17 mouse cellular contexts compared by ENCODE assay signal in the genomic region with DNA sequence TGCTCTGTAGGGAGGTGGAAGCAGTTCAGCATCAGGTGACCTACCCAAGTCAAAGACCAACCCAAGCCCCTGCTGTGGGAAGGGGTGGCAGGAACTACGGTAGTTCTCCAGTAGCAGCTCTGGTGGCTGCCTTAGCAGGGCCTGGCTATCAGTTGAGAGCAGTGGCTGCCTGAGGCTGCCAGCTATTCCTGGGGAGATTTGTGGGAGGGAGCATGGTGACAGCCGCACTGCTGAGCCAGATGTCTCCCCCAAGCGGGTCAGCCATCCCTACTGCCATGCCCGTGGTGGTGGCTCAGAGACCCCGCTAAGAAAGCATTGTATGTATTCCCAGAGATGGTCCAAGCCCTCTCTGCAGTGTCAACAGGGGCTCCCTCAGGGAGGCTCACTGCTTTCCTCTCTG.
"Had no signal": no experiment of that assay in that cellular context is flagged by ENCODE, and none has a peak within 500 bp of the region (broad histone marks: within the 10 kb centered on the region; RNA-seq: fewer than 3 reads in every experiment).

No protein-coding gene starts in this region.

- H3K4me1 ChIP-seq: kidney, embryonic 15.5 days; limb, embryonic 12.5 days; lung, embryonic 15.5 days; midbrain, embryonic 15.5 days; stomach, embryonic 15.5 days had no signal

- DNase-seq: kidney, adult 2 months; kidney, postnatal 14 days; layer of hippocampus, adult 9-11 months; layer of hippocampus, postnatal 36 days; retina, postnatal 1 day; right cerebral cortex, postnatal 4 days; spleen, adult 18-20 months; thymus, adult 2 months; thymus, postnatal 25 days had no signal

- H3K4me3 ChIP-seq: kidney, embryonic 15.5 days; limb, embryonic 12.5 days; lung, embryonic 15.5 days; midbrain, embryonic 10.5 days; midbrain, embryonic 15.5 days; neural tube, embryonic 13.5 days; stomach, embryonic 15.5 days had no signal

- H3K27ac ChIP-seq: kidney, embryonic 15.5 days; limb, embryonic 12.5 days; lung, embryonic 15.5 days; midbrain, embryonic 10.5 days; midbrain, embryonic 15.5 days; neural tube, embryonic 13.5 days; stomach, embryonic 15.5 days had no signal

- H3K4me2 ChIP-seq: kidney, embryonic 15.5 days; limb, embryonic 12.5 days; lung, embryonic 15.5 days; midbrain, embryonic 15.5 days; neural tube, embryonic 13.5 days; stomach, embryonic 15.5 days had no signal

- H3K27me3 ChIP-seq: kidney, embryonic 15.5 days; limb, embryonic 12.5 days; lung, embryonic 15.5 days; midbrain, embryonic 15.5 days; neural tube, embryonic 13.5 days; stomach, embryonic 15.5 days had no signal

- ATAC-seq: intestine, embryonic 16.5 days; midbrain, embryonic 15.5 days had no signal

- H3K9me3 ChIP-seq: kidney, embryonic 15.5 days; limb, embryonic 12.5 days; lung, embryonic 15.5 days; midbrain, embryonic 10.5 days; midbrain, embryonic 15.5 days; neural tube, embryonic 13.5 days; stomach, embryonic 15.5 days had no signal

- H3K9ac ChIP-seq: kidney, embryonic 15.5 days; limb, embryonic 12.5 days; lung, embryonic 15.5 days; midbrain, embryonic 15.5 days; neural tube, embryonic 13.5 days; stomach, embryonic 15.5 days had no signal
